In genomic region chr4:43657146-43657545, GRCm38 (mm10) we compare ENCODE assay signal across 8 mouse cellular contexts. TPM values are rescaled to one million over a fixed set of nuclear protein-coding genes. Genes with fewer than 3 reads are reported as not detected.
DNase-seq lines count a peak whose midpoint lies in the region; ATAC-seq and TF ChIP-seq lines count a peak whose summit lies in the region.

No protein-coding gene starts in this region.

- WGBS in heart, adult 2 months = 56% methylated on average over 4 of the region's 4 CpGs
- 62% methylated on average over 4 of the region's 4 CpGs for WGBS in forebrain, embryonic 11.5 days
- 60% methylated on average over 4 of the region's 4 CpGs for WGBS in liver, embryonic 14.5 days (ENCODE audit: insufficient replicate concordance)

- peak overlapping the region; percentile 79 for H3K27ac ChIP-seq in heart, adult 2 months
- no peak overlapping the region for H3K27ac ChIP-seq in forebrain, embryonic 11.5 days (ENCODE audit: low read depth, low read length)
- no peak overlapping the region for H3K27ac ChIP-seq in liver, embryonic 14.5 days

- intact Hi-C loops in heart, adult 2 months (cut with DNase I) = loop anchor here (2.0 to 5.0 kb wide), 3 partner anchors 26 to 95 kb away; partner anchors contain the start of genes Creb3, Gba2, Npr2 and Rgp1

- no peak for TF ChIP-seq EP300 in heart, adult 2 months (IDR thresholded peaks at IDR 0.05; ENCODE audit: insufficient read depth, low read depth, low read length)
- TF ChIP-seq EP300 in liver, embryonic 14.5 days (IDR thresholded peaks at IDR 0.05; ENCODE audit: low read depth) = no peak

- no peaks in the 10 kb centered on the region for H3K36me3 ChIP-seq in heart, adult 2 months (ENCODE audit: control insufficient read depth, insufficient read depth, low read length)
- no peaks in the 10 kb centered on the region for H3K36me3 ChIP-seq in forebrain, embryonic 11.5 days (ENCODE audit: control insufficient read depth, insufficient read depth, low read length)
- no peaks in the 10 kb centered on the region for H3K36me3 ChIP-seq in liver, embryonic 14.5 days (replicated peaks; ENCODE audit: control insufficient read depth, insufficient read depth, low read depth)

- 0 out of 2 replicates have a peak, but pooled peaks have one; percentile 16 for TF ChIP-seq CTCF in heart, adult 2 months (IDR thresholded peaks at IDR 0.05)
- TF ChIP-seq CTCF in liver, embryonic 14.5 days (IDR thresholded peaks at IDR 0.05; ENCODE audit: low read depth) = peak; percentile 15

- H3K4me1 ChIP-seq in heart, adult 2 months (ENCODE audit: control insufficient read depth, insufficient read depth, low read length) = no peaks in the 10 kb centered on the region
- H3K4me1 ChIP-seq in forebrain, embryonic 11.5 days (replicated peaks; ENCODE audit: control insufficient read depth, insufficient read depth, low read length) = peaks cover 4% of the 10 kb centered on the region; the same call in 1 of the 2 replicates
- H3K4me1 ChIP-seq in liver, embryonic 14.5 days (replicated peaks; ENCODE audit: control insufficient read depth in 2 of 2, insufficient read depth in 2 of 2, low read length in 1 of 2) = peaks cover 3 to 11% of the 10 kb centered on the region in 2 experiments

- H3K4me2 ChIP-seq in forebrain, embryonic 11.5 days (ENCODE audit: low read depth, low read length, severe bottlenecking) = peak overlapping the region; percentile 80; the same call in 1 of the 2 replicates
- peak overlapping the region; percentile 76 for H3K4me2 ChIP-seq in liver, embryonic 14.5 days (ENCODE audit: low read depth)

- H3K79me2 ChIP-seq in heart, adult 2 months (replicated peaks; ENCODE audit: control insufficient read depth, insufficient read depth, low read length) = no peaks in the 10 kb centered on the region

- no peak for DNase-seq in heart, adult 2 months
- no peak for DNase-seq in heart, postnatal 4 days
- peak; percentile 16 for DNase-seq in CD4-positive helper T cell, adult 2 months (ENCODE audit: low read depth, low spot score)
- no peak for DNase-seq in forebrain, embryonic 11.5 days (ENCODE audit: low spot score)
- no peak for DNase-seq in liver, embryonic 14.5 days (ENCODE audit: low read depth in 3 of 3, low spot score in 3 of 3)
- DNase-seq in layer of hippocampus, postnatal 36 days = no peak
- DNase-seq in gastrocnemius, postnatal 4 days (ENCODE audit: low spot score in 2 of 2) = no peak

- no peaks in the 10 kb centered on the region for H3K9me3 ChIP-seq in forebrain, embryonic 11.5 days (ENCODE audit: control insufficient read depth, low read length)
- no peaks in the 10 kb centered on the region for H3K9me3 ChIP-seq in liver, embryonic 14.5 days (ENCODE audit: control insufficient read depth, low read length)

- H3K4me3 ChIP-seq in heart, adult 2 months = peak overlapping the region; percentile 92
- H3K4me3 ChIP-seq in forebrain, embryonic 11.5 days (ENCODE audit: low read depth, low read length) = peak overlapping the region; percentile 60
- H3K4me3 ChIP-seq in liver, embryonic 14.5 days (ENCODE audit: insufficient read depth in 1 of 2, low read depth in 2 of 2, low read length in 2 of 2) = peak overlapping the region in 1 of 2 experiments; percentile 73; a peak in 2 of 4 replicates

- no peaks in the 10 kb centered on the region for H3K27me3 ChIP-seq in heart, adult 2 months (ENCODE audit: control insufficient read depth, insufficient read depth, low read length)
- H3K27me3 ChIP-seq in forebrain, embryonic 11.5 days (ENCODE audit: control insufficient read depth, insufficient read depth, low read length) = no peaks in the 10 kb centered on the region
- peaks cover 11% of the 10 kb centered on the region for H3K27me3 ChIP-seq in liver, embryonic 14.5 days (ENCODE audit: control insufficient read depth, insufficient read depth, low read length)

- H3K9ac ChIP-seq in heart, adult 2 months (ENCODE audit: low read depth, low read length) = no peak overlapping the region
- H3K9ac ChIP-seq in forebrain, embryonic 11.5 days (ENCODE audit: low read length) = no peak overlapping the region
- H3K9ac ChIP-seq in liver, embryonic 14.5 days (replicated peaks) = no peak overlapping the region; the same call in 1 of the 2 replicates

- no peak for ATAC-seq in forebrain, embryonic 11.5 days (replicated peaks; ENCODE audit: low FRiP score)
- no peak for ATAC-seq in liver, embryonic 14.5 days (ENCODE audit: insufficient read depth)
- ATAC-seq in activated CD4-positive, CD25-positive, alpha-beta regulatory T cell, adult 4 months = no peak

- TF ChIP-seq POLR2A in heart, adult 2 months (IDR thresholded peaks at IDR 0.05; ENCODE audit: insufficient read depth, low read depth, low read length) = no peak

RNA-seq across cellular contexts. Expression of gene Hint2, which starts 0.9 kb away (rescaled TPM):
- 100 to 1,000 TPM; 143 to 155 TPM for total RNA-seq in heart, adult 2 months (2021)
- 165 and 201 TPM in 2 replicates for polyA plus RNA-seq in heart, adult 2 months (2012; rRNA removed)
- total RNA-seq in heart, postnatal 4 days (2021) = 10 to 100 TPM; 92.2 to 98.4 TPM
- 64.1 and 66.8 TPM in 2 replicates for polyA plus RNA-seq in forebrain, embryonic 11.5 days (2014; fragmentation: Nextera tagmentation; extraction: Ambion mirVana)
- polyA plus RNA-seq in liver, embryonic 14.5 days (2012; rRNA removed) = 29.1 and 29.2 TPM in 2 replicates
- 76.8 and 77.6 TPM in 2 replicates for polyA plus RNA-seq in liver, embryonic 14.5 days (2014; fragmentation: Nextera tagmentation; extraction: Ambion mirVana)
- 10 to 100 TPM; 41.0 to 42.7 TPM for polyA plus RNA-seq in activated CD4-positive, CD25-positive, alpha-beta regulatory T cell, adult 4 months (2017; shearing (Covaris generic))
- 10 to 100 TPM; 29.6 to 33.2 TPM for total RNA-seq in layer of hippocampus, postnatal 36 days (2021)
- total RNA-seq in gastrocnemius, postnatal 4 days (2021) = 10 to 100 TPM; 57.6 to 66.5 TPM

RNA-seq across cellular contexts. Expression of gene Spag8, which starts 3.8 kb away (rescaled TPM):
- under 1 TPM in 1 of 2 experiments, not detected in 1; 0.29 TPM for total RNA-seq in heart, adult 2 months (2021)
- 0.44 and 2.0 TPM in 2 replicates for polyA plus RNA-seq in heart, adult 2 months (2012; rRNA removed)
- under 1 TPM in 1 of 2 experiments, not detected in 1; 0.32 TPM for total RNA-seq in heart, postnatal 4 days (2021)
- polyA plus RNA-seq in forebrain, embryonic 11.5 days (2014; fragmentation: Nextera tagmentation; extraction: Ambion mirVana) = 1.7 and 2.3 TPM in 2 replicates
- 0.16 and 0.31 TPM in 2 replicates for polyA plus RNA-seq in liver, embryonic 14.5 days (2012; rRNA removed)
- 0.24 TPM in 1 of 2 replicates, not detected in the other for polyA plus RNA-seq in liver, embryonic 14.5 days (2014; fragmentation: Nextera tagmentation; extraction: Ambion mirVana)
- not detected for polyA plus RNA-seq in activated CD4-positive, CD25-positive, alpha-beta regulatory T cell, adult 4 months (2017; shearing (Covaris generic))
- total RNA-seq in layer of hippocampus, postnatal 36 days (2021) = 1 to 10 TPM in 1 of 2 experiments, under 1 TPM in 1; 0.87 to 1.4 TPM
- total RNA-seq in gastrocnemius, postnatal 4 days (2021) = under 1 TPM in 1 of 2 experiments, not detected in 1; 0.26 TPM

RNA-seq across cellular contexts. Expression of gene Tmem8b, which starts 11.6 kb away (rescaled TPM):
- total RNA-seq in heart, adult 2 months (2021) = 10 to 100 TPM; 17.9 to 18.2 TPM
- polyA plus RNA-seq in heart, adult 2 months (2012; rRNA removed) = 21.1 and 22.2 TPM in 2 replicates
- 10 to 100 TPM; 15.4 to 17.9 TPM for total RNA-seq in heart, postnatal 4 days (2021)
- 5.2 and 6.4 TPM in 2 replicates for polyA plus RNA-seq in forebrain, embryonic 11.5 days (2014; fragmentation: Nextera tagmentation; extraction: Ambion mirVana)
- polyA plus RNA-seq in liver, embryonic 14.5 days (2012; rRNA removed) = 0.22 and 0.37 TPM in 2 replicates
- polyA plus RNA-seq in liver, embryonic 14.5 days (2014; fragmentation: Nextera tagmentation; extraction: Ambion mirVana) = 0.05 and 0.11 TPM in 2 replicates
- under 1 TPM; 0.38 to 0.90 TPM for polyA plus RNA-seq in activated CD4-positive, CD25-positive, alpha-beta regulatory T cell, adult 4 months (2017; shearing (Covaris generic))
- total RNA-seq in layer of hippocampus, postnatal 36 days (2021) = 10 to 100 TPM; 66.7 to 67.3 TPM
- 10 to 100 TPM in 1 of 2 experiments, 1 to 10 TPM in 1; 9.4 to 12.0 TPM for total RNA-seq in gastrocnemius, postnatal 4 days (2021)

RNA-seq across cellular contexts. Expression of gene Fam221b, which starts 11.8 kb away (rescaled TPM):
- total RNA-seq in heart, adult 2 months (2021) = under 1 TPM; 0.16 to 0.43 TPM
- 0.18 and 0.35 TPM in 2 replicates for polyA plus RNA-seq in heart, adult 2 months (2012; rRNA removed)
- under 1 TPM in 1 of 2 experiments, not detected in 1; 0.23 TPM for total RNA-seq in heart, postnatal 4 days (2021)
- polyA plus RNA-seq in forebrain, embryonic 11.5 days (2014; fragmentation: Nextera tagmentation; extraction: Ambion mirVana) = 2.5 and 2.7 TPM in 2 replicates
- 0.01 and 0.02 TPM in 2 replicates for polyA plus RNA-seq in liver, embryonic 14.5 days (2012; rRNA removed)
- 1.7 TPM in 2 replicates for polyA plus RNA-seq in liver, embryonic 14.5 days (2014; fragmentation: Nextera tagmentation; extraction: Ambion mirVana)
- 1 to 10 TPM; 3.2 to 4.4 TPM for polyA plus RNA-seq in activated CD4-positive, CD25-positive, alpha-beta regulatory T cell, adult 4 months (2017; shearing (Covaris generic))
- 1 to 10 TPM; 1.3 to 1.5 TPM for total RNA-seq in layer of hippocampus, postnatal 36 days (2021)
- under 1 TPM; 0.13 to 0.44 TPM for total RNA-seq in gastrocnemius, postnatal 4 days (2021)

RNA-seq across cellular contexts. Expression of gene Npr2, which starts 25.4 kb away (rescaled TPM):
- 10 to 100 TPM; 35.9 to 43.4 TPM for total RNA-seq in heart, adult 2 months (2021)
- 57.0 and 63.0 TPM in 2 replicates for polyA plus RNA-seq in heart, adult 2 months (2012; rRNA removed)
- 10 to 100 TPM; 35.1 to 35.8 TPM for total RNA-seq in heart, postnatal 4 days (2021)
- 9.8 and 10.8 TPM in 2 replicates for polyA plus RNA-seq in forebrain, embryonic 11.5 days (2014; fragmentation: Nextera tagmentation; extraction: Ambion mirVana)
- polyA plus RNA-seq in liver, embryonic 14.5 days (2012; rRNA removed) = 1.7 and 1.8 TPM in 2 replicates
- 0.72 and 0.80 TPM in 2 replicates for polyA plus RNA-seq in liver, embryonic 14.5 days (2014; fragmentation: Nextera tagmentation; extraction: Ambion mirVana)
- not detected for polyA plus RNA-seq in activated CD4-positive, CD25-positive, alpha-beta regulatory T cell, adult 4 months (2017; shearing (Covaris generic))
- total RNA-seq in layer of hippocampus, postnatal 36 days (2021) = 10 to 100 TPM; 51.6 to 59.1 TPM
- total RNA-seq in gastrocnemius, postnatal 4 days (2021) = 10 to 100 TPM; 42.9 to 49.7 TPM
